Mouse (Mus musculus) heart, embryonic 14.5 days (tissue): ENCODE data around the gene Olfr464. TPM values are rescaled to one million over a fixed set of nuclear protein-coding genes. Genes with fewer than 3 reads are reported as not detected.
"Not testable (repeated sequence)": the region's sequence is repeated elsewhere in the genome, so short reads cannot be mapped to it uniquely, and the experiment has no call there.

ENCODE experiments used
- ATAC-seq: fragments of 200-750 bp; cut with Nextera tagmentation; 2 replicates; pipeline ENCODE4 v1.8.0; 2017; ENCODE audit warnings: low read depth, moderate TSS enrichment; ENCODE audit not compliant: insufficient number of reproducible peaks, insufficient read depth, low FRiP score
- H3K27ac ChIP-seq, 2 experiments: fragments of 200-500 bp in 1 of 2; fragments of 300-500 bp in 1 of 2; sonication (generic) in 1 of 2; replicated peaks in 1 of 2; 2 replicates each; pipeline ENCODE4 v1.5.1; 2012 to 2014; ENCODE audit warnings: low read depth in 2 of 2, low read length in 2 of 2, control low read depth in 1 of 2, mild to moderate bottlenecking in 1 of 2, mixed read lengths in 1 of 2; ENCODE audit not compliant: control insufficient read depth in 1 of 2, insufficient read depth in 1 of 2
- H3K27me3 ChIP-seq: fragments of 300-500 bp; sonication (generic); 2 replicates; pipeline ENCODE4 v1.6.1; 2014; ENCODE audit warnings: mild to moderate bottlenecking, low read length, control low read depth; ENCODE audit not compliant: control insufficient read depth, insufficient read depth
- H3K36me3 ChIP-seq: fragments of 300-500 bp; sonication (generic); 2 replicates; pipeline ENCODE4 v1.6.1; 2014; ENCODE audit warnings: mild to moderate bottlenecking, control low read depth, low read length, mixed read lengths; ENCODE audit not compliant: control insufficient read depth, insufficient read depth
- H3K4me1 ChIP-seq, 2 experiments: fragments of 200-500 bp in 1 of 2; fragments of 300-500 bp in 1 of 2; sonication (generic) in 1 of 2; 2 replicates each; pipeline ENCODE4 v1.6.1; 2012 to 2014; ENCODE audit warnings: low read length in 2 of 2, control low read depth in 1 of 2, mixed read lengths in 1 of 2; ENCODE audit not compliant: control insufficient read depth in 2 of 2, insufficient read depth in 2 of 2
- H3K4me2 ChIP-seq: fragments of 300-500 bp; sonication (generic); 2 replicates; pipeline ENCODE4 v1.6.1; 2014; ENCODE audit warnings: mild to moderate bottlenecking, low read length
- H3K4me3 ChIP-seq, 2 experiments: fragments of 200-500 bp in 1 of 2; fragments of 300-500 bp in 1 of 2; sonication (generic) in 1 of 2; 2 replicates each; pipeline ENCODE4 v1.5.1; 2012 to 2014; ENCODE audit warnings: low read length in 2 of 2, mild to moderate bottlenecking in 2 of 2, control low read depth in 1 of 2, low read depth in 1 of 2, moderate library complexity in 1 of 2; ENCODE audit not compliant: control insufficient read depth in 1 of 2, insufficient read depth in 1 of 2
- H3K9ac ChIP-seq: fragments of 300-500 bp; sonication (generic); 2 replicates; pipeline ENCODE4 v1.6.1; 2014; ENCODE audit warnings: mild to moderate bottlenecking, low read length
- H3K9me3 ChIP-seq: fragments of 300-500 bp; sonication (generic); 2 replicates; pipeline ENCODE4 v1.6.1; 2016; ENCODE audit warnings: low read length, control low read depth; ENCODE audit not compliant: control insufficient read depth
- WGBS: fragments of 180-500 bp; shearing (Covaris S2); extraction: QIAGEN DNeasy Blood & Tissue Kit; methylation state at CpG from one replicate; pipeline ENCODE4 v1.1.7; 2014; 5-methylcytosine and 5-hydroxymethylcytosine counted together
- polyA plus RNA-seq: library from polyadenylated mRNA; unstranded; fragments of >200 nt; fragmentation: Nextera tagmentation; extraction: Ambion mirVana; gene quantifications from 2 replicates; pipeline ENCODE4 v1.2.1, GENCODE M21; 2014

Gene Olfr464
- polyA plus RNA-seq, 1 experiment from 2014 or later: not detected

DNA sequence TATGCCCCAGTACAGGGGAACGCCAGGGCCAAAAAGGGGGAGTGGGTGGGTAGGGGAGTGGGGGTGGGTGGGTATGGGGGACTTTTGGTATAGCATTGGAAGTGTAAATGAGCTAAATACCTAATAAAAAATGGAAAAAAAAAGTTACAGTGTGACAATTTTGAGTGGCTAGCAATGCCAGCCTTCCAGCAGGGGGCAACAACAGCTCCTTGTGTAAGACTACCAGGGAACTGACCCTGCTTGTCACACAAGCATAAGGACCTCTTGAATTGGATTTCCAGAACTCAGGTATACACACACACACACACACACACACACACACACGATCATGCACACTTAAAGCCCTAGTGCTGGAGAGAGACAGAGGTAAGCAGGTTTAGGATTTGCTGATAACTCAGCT lies 53.9 kb downstream of the Olfr464 start:
- H3K4me2 ChIP-seq, H3K4me3 ChIP-seq, H3K36me3 ChIP-seq, ATAC-seq, H3K9ac ChIP-seq, H3K4me1 ChIP-seq, H3K27ac ChIP-seq, H3K27me3 ChIP-seq, H3K9me3 ChIP-seq: not testable (repeated sequence)
- 90% methylated on average over 1 of the region's 2 CpGs for whole genome bisulfite sequencing

Other genes with a start within 250 kb of the Olfr464 start
- gene Supt4a, start 183.4 kb downstream of the Olfr464 start, polyA plus RNA-seq: 116 and 124 TPM in 2 replicates
- gene Tspoap1, start 160.4 kb downstream of the Olfr464 start, polyA plus RNA-seq: 0.09 and 0.26 TPM in 2 replicates
- gene Mpo, start 127.4 kb downstream of the Olfr464 start, polyA plus RNA-seq: 0.09 and 1.00 TPM in 2 replicates
- 0.11 TPM in 1 of 2 replicates, not detected in the other for gene Lpo, start 92.7 kb downstream of the Olfr464 start, polyA plus RNA-seq
- gene Mks1, start 67.8 kb downstream of the Olfr464 start, polyA plus RNA-seq: 6.5 and 7.0 TPM in 2 replicates
- 0.19 and 0.63 TPM in 2 replicates for gene Epx, start 45.4 kb downstream of the Olfr464 start, polyA plus RNA-seq
- gene Olfr462, start 28.7 kb downstream of the Olfr464 start, polyA plus RNA-seq: not detected in 2 replicates
- gene Olfr463, start 23.6 kb downstream of the Olfr464 start, polyA plus RNA-seq: not detected in 2 replicates
- 15.7 and 17.3 TPM in 2 replicates for gene Dynll2, start 66.6 kb upstream of the Olfr464 start, polyA plus RNA-seq
- gene Srsf1, start 126.4 kb upstream of the Olfr464 start, polyA plus RNA-seq: 192 and 199 TPM in 2 replicates
- 23.9 and 26.2 TPM in 2 replicates for gene Vezf1, start 147.3 kb upstream of the Olfr464 start, polyA plus RNA-seq
- gene Cuedc1, start 177.1 kb upstream of the Olfr464 start, polyA plus RNA-seq: 14.3 and 17.0 TPM in 2 replicates